Mouse (Mus musculus): ENCODE results near the gene Ptprcap. TPM values are rescaled to one million over a fixed set of nuclear protein-coding genes. Genes with fewer than 3 reads are reported as not detected.
A peak's percentile ranks its signal among the peaks of the same experiment; 100 is the strongest.

Gene Ptprcap
- polyA plus RNA-seq, 1 experiment from 2014 or later: 3.9 TPM

GRCm38 (mm10) chr19:4194776-4195650, 41.6 kb downstream of the Ptprcap start:
- ATAC-seq: no peak
- Histone ChIP-seq H3K4me3 (replicated peaks) (no peak overlapping the region), H3K9ac (no peak overlapping the region), H3K27ac (no peak overlapping the region), H3K4me2 (replicated peaks) (no peak overlapping the region), H3K27me3 (replicated peaks) (no peaks in the 10 kb centered on the region), H3K36me3 (peaks cover 32% of the 10 kb centered on the region), H3K4me1 (replicated peaks) (peaks cover 48% of the 10 kb centered on the region), H3K9me3 (no peaks in the 10 kb centered on the region)
- 69% methylated on average over 12 of the region's 12 CpGs for WGBS

GRCm38 (mm10) chr19:4196048-4196447, 42.6 kb downstream of the Ptprcap start:
- Histone ChIP-seq H3K27me3 (replicated peaks) (no peaks in the 10 kb centered on the region), H3K36me3 (peaks cover 32% of the 10 kb centered on the region), H3K4me3 (replicated peaks) (no peak overlapping the region), H3K9ac (no peak overlapping the region), H3K27ac (peak overlapping the region; percentile 18; the same call in 1 of the 2 replicates), H3K4me1 (replicated peaks) (peaks cover 52% of the 10 kb centered on the region), H3K4me2 (replicated peaks) (no peak overlapping the region), H3K9me3 (no peaks in the 10 kb centered on the region)
- WGBS: 49% methylated on average over 2 of the region's 2 CpGs
- ATAC-seq: no peak

GRCm38 (mm10) chr19:4196548-4196947, 43.1 kb downstream of the Ptprcap start:
- H3K27ac ChIP-seq: peak overlapping the region; percentile 73
- H3K4me2 ChIP-seq (replicated peaks): peak overlapping the region; percentile 22
- no peak for ATAC-seq
- H3K27me3 ChIP-seq (replicated peaks): no peaks in the 10 kb centered on the region
- no peaks in the 10 kb centered on the region for H3K9me3 ChIP-seq
- H3K36me3 ChIP-seq: peaks cover 32% of the 10 kb centered on the region
- H3K4me3 ChIP-seq (replicated peaks): no peak overlapping the region
- 0 out of 2 replicates have a peak overlapping the region, but pooled peaks have one; percentile 5 for H3K9ac ChIP-seq
- H3K4me1 ChIP-seq (replicated peaks): peaks cover 48% of the 10 kb centered on the region
- 20% methylated on average over 5 of the region's 5 CpGs for WGBS

- H3K9me3 ChIP-seq: no peaks in the 10 kb centered on the region
- 0 out of 2 replicates have a peak overlapping the region, but pooled peaks have one; percentile 5 for H3K9ac ChIP-seq
- H3K36me3 ChIP-seq: peaks cover 32% of the 10 kb centered on the region
- H3K27ac ChIP-seq: peak overlapping the region; percentile 73; the same call in 1 of the 2 replicates
- 74% methylated on average over 3 of the region's 3 CpGs for WGBS
- no peak overlapping the region for H3K4me3 ChIP-seq (replicated peaks)
- no peak overlapping the region for H3K4me2 ChIP-seq (replicated peaks)
- H3K4me1 ChIP-seq (replicated peaks): peaks cover 51% of the 10 kb centered on the region
- H3K27me3 ChIP-seq (replicated peaks): no peaks in the 10 kb centered on the region
- no peak for ATAC-seq
These were observed 43.8 kb downstream of the Ptprcap start for GRCm38 (mm10) chr19:4197180-4197579.

- H3K4me2 ChIP-seq (replicated peaks): peak within 1 kb of the TSS; percentile 91
- no peaks in the 10 kb centered on the region for H3K9me3 ChIP-seq
- H3K27me3 ChIP-seq (replicated peaks): no peaks in the 10 kb centered on the region; the same call in 1 of the 2 replicates
- peaks cover 30% of the 10 kb centered on the region for H3K4me1 ChIP-seq (replicated peaks)
- peaks cover 8% of the 10 kb centered on the region for H3K36me3 ChIP-seq
- peak; percentile 90 for ATAC-seq
- H3K4me3 ChIP-seq (replicated peaks): peak within 1 kb of the TSS; percentile 56
- WGBS: under 1% methylated on average over 34 of the region's 34 CpGs
- H3K27ac ChIP-seq: peak within 1 kb of the TSS; percentile 66
- peak within 1 kb of the TSS; percentile 69 for H3K9ac ChIP-seq
These were observed 48.0 kb downstream of the Ptprcap start, which contains the start of gene Rad9a for GRCm38 (mm10) chr19:4201291-4201909. Gene Rad9a (minus strand): TSS chr19:4201662.

- Histone ChIP-seq H3K9me3 (no peaks in the 10 kb centered on the region), H3K4me1 (replicated peaks) (peaks cover 22% of the 10 kb centered on the region), H3K27ac (no peak overlapping the region), H3K36me3 (peaks cover 8% of the 10 kb centered on the region), H3K27me3 (replicated peaks) (no peaks in the 10 kb centered on the region; the same call in 1 of the 2 replicates), H3K9ac (peak overlapping the region; percentile 66), H3K4me2 (replicated peaks) (peak overlapping the region; percentile 91), H3K4me3 (replicated peaks) (peak overlapping the region; percentile 56)
- WGBS: 31% methylated on average over 7 of the region's 7 CpGs
- peak; percentile 5; the same call in 1 of the 2 replicates for ATAC-seq
These were observed 48.7 kb downstream of the Ptprcap start for GRCm38 (mm10) chr19:4202149-4202548.

- 70% methylated on average over 3 of the region's 3 CpGs for WGBS
- no peaks in the 10 kb centered on the region; the same call in 1 of the 2 replicates for H3K27me3 ChIP-seq (replicated peaks)
- no peaks in the 10 kb centered on the region for H3K9me3 ChIP-seq
- no peak overlapping the region for H3K27ac ChIP-seq
- H3K4me3 ChIP-seq (replicated peaks): no peak overlapping the region
- no peak overlapping the region for H3K9ac ChIP-seq
- no peak overlapping the region for H3K4me2 ChIP-seq (replicated peaks)
- ATAC-seq: no peak
- peaks cover 17% of the 10 kb centered on the region for H3K4me1 ChIP-seq (replicated peaks)
- peaks cover 8% of the 10 kb centered on the region for H3K36me3 ChIP-seq
These were observed 49.7 kb downstream of the Ptprcap start for GRCm38 (mm10) chr19:4203148-4203547.

GRCm38 (mm10) chr19:4203604-4204326, 50.4 kb downstream of the Ptprcap start:
- no peak for ATAC-seq
- Histone ChIP-seq H3K4me2 (replicated peaks) (no peak overlapping the region), H3K4me3 (replicated peaks) (no peak overlapping the region), H3K27ac (no peak overlapping the region), H3K9me3 (no peaks in the 10 kb centered on the region), H3K4me1 (replicated peaks) (peaks cover 20% of the 10 kb centered on the region), H3K36me3 (peaks cover 5% of the 10 kb centered on the region), H3K27me3 (replicated peaks) (no peaks in the 10 kb centered on the region; the same call in 1 of the 2 replicates), H3K9ac (no peak overlapping the region)
- WGBS: 66% methylated on average over 13 of the region's 13 CpGs

GRCm38 (mm10) chr19:4204889-4205288, 51.5 kb downstream of the Ptprcap start:
- Histone ChIP-seq H3K4me2 (replicated peaks) (no peak overlapping the region), H3K27me3 (replicated peaks) (no peaks in the 10 kb centered on the region; the same call in 1 of the 2 replicates), H3K9ac (no peak overlapping the region), H3K27ac (no peak overlapping the region), H3K36me3 (no peaks in the 10 kb centered on the region), H3K9me3 (no peaks in the 10 kb centered on the region), H3K4me3 (replicated peaks) (no peak overlapping the region), H3K4me1 (replicated peaks) (peaks cover 23% of the 10 kb centered on the region)
- no peak for ATAC-seq
- WGBS: 58% methylated on average over 4 of the region's 4 CpGs

All from intestine, embryonic 15.5 days (tissue).